Mouse (Mus musculus) forebrain, embryonic 16.5 days (tissue): ENCODE results near the gene Mgll. TPM values are rescaled to one million over a fixed set of nuclear protein-coding genes. Genes with fewer than 3 reads are reported as not detected.

Experiments
- ATAC-seq: fragments of 200-750 bp; cut with Nextera tagmentation; 2 replicates; pipeline ENCODE4 v1.8.0; 2017; ENCODE audit warnings: mild to moderate bottlenecking, moderate library complexity
- H3K27ac ChIP-seq: fragments of 300-500 bp; sonication (generic); 2 replicates; pipeline ENCODE4 v1.5.1; 2014; ENCODE audit warnings: low read length, control low read depth
- H3K27me3 ChIP-seq: fragments of 300-500 bp; sonication (generic); replicated peaks from 2 replicates; pipeline ENCODE4 v1.6.1; 2014; ENCODE audit warnings: low read length; ENCODE audit not compliant: control insufficient read depth, insufficient read depth
- H3K36me3 ChIP-seq: fragments of 300-500 bp; sonication (generic); 2 replicates; pipeline ENCODE4 v1.6.1; 2014; ENCODE audit not compliant: control insufficient read depth, insufficient read depth
- H3K4me1 ChIP-seq: fragments of 300-500 bp; sonication (generic); replicated peaks from 2 replicates; pipeline ENCODE4 v1.6.1; 2014; ENCODE audit warnings: low read length; ENCODE audit not compliant: control insufficient read depth, insufficient read depth
- H3K4me2 ChIP-seq: fragments of 300-500 bp; sonication (generic); 2 replicates; pipeline ENCODE4 v1.6.1; 2014; ENCODE audit warnings: mild to moderate bottlenecking, low read length, control low read depth
- H3K4me3 ChIP-seq: fragments of 300-500 bp; sonication (generic); replicated peaks from 2 replicates; pipeline ENCODE4 v1.5.1; 2014; ENCODE audit warnings: mild to moderate bottlenecking, low read length, control low read depth
- H3K9ac ChIP-seq: fragments of 300-500 bp; sonication (generic); replicated peaks from 2 replicates; pipeline ENCODE4 v1.6.1; 2014; ENCODE audit warnings: low read depth, low read length, control low read depth
- H3K9me3 ChIP-seq: fragments of 300-500 bp; sonication (generic); 2 replicates; pipeline ENCODE4 v1.6.1; 2016; ENCODE audit warnings: low read length; ENCODE audit not compliant: control insufficient read depth
- WGBS: fragments of 180-500 bp; shearing (Covaris S2); extraction: QIAGEN DNeasy Blood & Tissue Kit; methylation state at CpG from one replicate; pipeline ENCODE4 v1.1.7; 2014; 5-methylcytosine and 5-hydroxymethylcytosine counted together
- polyA plus RNA-seq: library from polyadenylated mRNA; unstranded; fragments of >200 nt; fragmentation: Nextera tagmentation; extraction: Ambion mirVana; gene quantifications from 2 replicates; pipeline ENCODE4 v1.2.1, GENCODE M21; 2015

The Mgll gene
- polyA plus RNA-seq, 1 experiment from 2014 or later: 35.2 TPM

DNA sequence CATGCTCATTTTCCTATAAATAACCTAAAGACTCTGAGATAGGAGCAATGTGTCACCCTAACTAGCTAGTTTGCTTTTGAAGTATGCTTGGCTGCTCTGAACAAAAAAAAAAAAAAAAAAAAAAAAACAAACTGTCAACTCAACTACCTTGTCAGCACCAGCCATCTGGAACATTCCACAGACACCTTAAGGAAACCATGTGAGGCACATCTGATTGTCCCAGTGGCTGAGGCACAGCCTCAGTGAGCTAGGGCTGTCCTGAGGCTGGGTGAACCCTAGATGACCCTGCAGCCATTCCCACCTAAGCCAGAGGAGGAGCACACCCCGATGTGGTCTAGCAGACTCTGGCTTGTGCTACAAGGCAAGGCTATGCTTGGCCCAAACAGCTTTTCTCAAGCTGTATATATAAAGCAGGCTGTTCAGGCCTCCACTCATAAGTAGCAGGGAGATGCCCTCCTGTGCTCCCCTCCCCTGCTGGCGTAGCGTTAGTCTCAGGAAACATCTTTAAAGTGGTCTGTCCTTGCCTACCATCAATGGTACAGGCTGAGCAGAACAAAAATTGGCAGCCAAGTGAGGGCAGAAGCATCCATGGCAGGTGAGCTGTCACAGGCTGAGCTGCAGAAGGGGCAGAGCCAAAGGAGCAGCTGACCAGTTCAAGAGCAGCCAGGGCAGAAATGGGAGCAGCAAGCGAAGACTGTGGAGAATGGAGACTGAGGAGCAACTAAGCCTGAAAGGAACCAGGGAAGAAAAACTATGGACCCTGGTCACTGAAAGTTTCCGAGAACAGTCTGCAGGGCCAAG is 109.3 kb downstream of the Mgll start:
- ATAC-seq: no peak

DNA sequence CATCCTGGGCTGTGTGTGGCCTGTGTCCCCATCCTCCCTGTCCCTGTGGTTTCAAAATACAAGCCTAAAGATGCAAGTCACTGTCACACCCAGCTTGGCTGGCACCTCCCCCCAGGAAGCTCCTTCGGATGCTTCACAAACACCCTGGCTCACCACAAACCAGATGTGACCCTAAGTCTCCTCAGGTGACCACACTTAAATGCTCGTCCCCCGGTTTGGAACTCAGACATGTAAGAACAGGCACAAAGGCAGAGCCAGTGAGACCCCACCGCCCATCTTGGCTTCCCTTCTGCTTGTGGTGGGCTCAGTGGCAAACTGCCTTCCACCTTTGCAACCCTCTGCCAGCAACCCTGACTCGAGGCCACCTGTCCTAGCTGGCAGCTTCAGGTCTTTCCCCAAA is 110.8 kb downstream of the Mgll start:
- 81% methylated on average over 5 of the region's 5 CpGs for WGBS
- Histone ChIP-seq H3K36me3 (peaks cover 25% of the 10 kb centered on the region), H3K27ac (no peak overlapping the region)

More for the DNA sequence above, 109.3 kb downstream of the Mgll start:
- no peaks in the 10 kb centered on the region for H3K9me3 ChIP-seq
- no peak overlapping the region for H3K4me2 ChIP-seq
- 0 out of 2 replicates have a peak, but pooled peaks cover 2% of the 10 kb centered on the region for H3K4me1 ChIP-seq
- no peak overlapping the region for H3K4me3 ChIP-seq
- peaks cover 16% of the 10 kb centered on the region for H3K36me3 ChIP-seq
- WGBS: 94% methylated on average over 5 of the region's 5 CpGs
- H3K9ac ChIP-seq: no peak overlapping the region
- no peak overlapping the region for H3K27ac ChIP-seq
- no peaks in the 10 kb centered on the region for H3K27me3 ChIP-seq

DNA sequence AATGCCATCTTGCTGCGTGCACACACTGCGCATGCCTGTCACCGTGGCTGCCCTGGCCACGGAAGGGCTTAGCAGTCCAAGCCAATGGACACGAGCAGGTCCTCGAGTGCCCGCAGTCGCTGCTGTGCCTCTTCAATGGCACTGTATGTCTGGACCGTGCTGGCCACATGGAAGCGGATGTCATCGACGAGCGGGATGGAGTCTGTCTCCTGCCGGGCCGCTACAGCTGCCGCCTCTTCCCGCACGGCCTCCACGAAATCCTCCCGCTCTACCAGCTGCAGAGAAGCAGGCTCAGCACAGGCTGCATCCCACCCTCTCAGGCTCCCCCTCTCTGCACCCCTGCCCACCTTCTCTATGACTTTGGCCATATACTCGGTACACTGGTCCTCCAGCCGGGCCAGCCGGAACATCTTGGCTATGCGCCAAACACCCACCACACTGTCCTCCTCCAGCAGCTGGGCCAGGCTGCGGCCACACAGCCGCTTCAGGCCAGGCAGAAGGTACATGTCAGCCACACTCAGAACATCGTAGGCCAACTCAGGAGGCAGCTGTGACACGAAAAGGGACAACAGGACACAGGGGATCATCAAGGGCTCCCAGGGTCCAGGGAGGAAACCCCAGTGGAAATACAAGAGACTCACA is 112.1 kb downstream of the Mgll start:
- Histone ChIP-seq H3K27me3 (no peaks in the 10 kb centered on the region), H3K4me3 (no peak overlapping the region), H3K4me1 (peaks cover 14% of the 10 kb centered on the region), H3K36me3 (peaks cover 25% of the 10 kb centered on the region), H3K27ac (no peak overlapping the region), H3K9me3 (no peaks in the 10 kb centered on the region), H3K4me2 (no peak overlapping the region), H3K9ac (no peak overlapping the region)
- 89% methylated on average over 28 of the region's 28 CpGs for WGBS
- no peak for ATAC-seq

More for the DNA sequence above, 110.8 kb downstream of the Mgll start:
- no peak overlapping the region for H3K9ac ChIP-seq
- H3K4me1 ChIP-seq: peaks cover 3% of the 10 kb centered on the region; the same call in 1 of the 2 replicates
- H3K27me3 ChIP-seq: no peaks in the 10 kb centered on the region
- H3K4me2 ChIP-seq: no peak overlapping the region
- no peak for ATAC-seq
- no peak overlapping the region for H3K4me3 ChIP-seq
- H3K9me3 ChIP-seq: no peaks in the 10 kb centered on the region

DNA sequence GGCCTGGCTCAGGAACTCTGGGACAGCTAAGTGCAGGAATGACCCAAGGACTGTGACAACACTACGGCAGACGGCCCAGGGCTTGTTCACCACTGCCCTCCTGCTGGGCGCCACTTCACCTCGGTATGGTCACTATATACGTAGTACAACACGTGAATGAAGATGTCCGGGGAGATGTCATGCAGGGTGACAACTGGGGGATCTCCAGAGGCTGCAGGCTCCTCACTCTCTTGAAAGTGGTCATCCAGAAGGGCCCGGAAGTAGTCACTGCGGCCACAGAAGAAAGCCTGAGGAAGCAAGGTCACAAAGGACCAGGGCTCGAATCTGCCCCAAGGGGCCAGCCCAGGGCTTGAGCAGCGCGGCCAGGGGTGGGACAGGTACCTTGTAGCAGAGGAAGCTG is 113.8 kb downstream of the Mgll start:
- no peak for ATAC-seq

DNA sequence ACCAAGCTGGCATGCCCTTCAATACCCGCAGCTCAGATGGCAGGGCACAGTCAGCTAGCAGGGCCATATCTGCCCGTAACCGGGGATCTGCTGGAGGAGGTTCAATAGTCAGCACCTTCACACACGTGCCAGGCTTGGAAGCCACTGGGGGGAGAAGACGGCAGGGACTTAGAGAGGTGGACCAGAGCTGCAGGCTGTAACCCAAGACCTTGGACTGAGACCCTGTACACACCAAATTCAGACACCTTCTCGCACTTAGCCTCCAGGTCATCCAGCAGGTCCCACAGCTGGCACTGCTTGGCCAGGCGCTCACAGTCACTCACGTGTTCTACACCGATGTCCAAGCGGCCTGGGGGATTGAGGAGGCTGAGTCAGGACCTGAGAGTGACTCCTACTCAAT is 114.4 kb downstream of the Mgll start:
- Histone ChIP-seq H3K4me1 (peaks cover 20% of the 10 kb centered on the region), H3K4me3 (no peak overlapping the region), H3K9me3 (no peaks in the 10 kb centered on the region), H3K27ac (no peak overlapping the region), H3K4me2 (no peak overlapping the region), H3K27me3 (no peaks in the 10 kb centered on the region), H3K36me3 (peaks cover 25% of the 10 kb centered on the region), H3K9ac (no peak overlapping the region)
- ATAC-seq: no peak
- 91% methylated on average over 10 of the region's 10 CpGs for WGBS

More for the DNA sequence above, 113.8 kb downstream of the Mgll start:
- Histone ChIP-seq H3K4me3 (no peak overlapping the region), H3K9ac (no peak overlapping the region), H3K4me1 (peaks cover 17% of the 10 kb centered on the region), H3K27me3 (no peaks in the 10 kb centered on the region), H3K36me3 (peaks cover 25% of the 10 kb centered on the region), H3K9me3 (no peaks in the 10 kb centered on the region), H3K4me2 (no peak overlapping the region), H3K27ac (no peak overlapping the region)
- WGBS: 94% methylated on average over 12 of the region's 12 CpGs

DNA sequence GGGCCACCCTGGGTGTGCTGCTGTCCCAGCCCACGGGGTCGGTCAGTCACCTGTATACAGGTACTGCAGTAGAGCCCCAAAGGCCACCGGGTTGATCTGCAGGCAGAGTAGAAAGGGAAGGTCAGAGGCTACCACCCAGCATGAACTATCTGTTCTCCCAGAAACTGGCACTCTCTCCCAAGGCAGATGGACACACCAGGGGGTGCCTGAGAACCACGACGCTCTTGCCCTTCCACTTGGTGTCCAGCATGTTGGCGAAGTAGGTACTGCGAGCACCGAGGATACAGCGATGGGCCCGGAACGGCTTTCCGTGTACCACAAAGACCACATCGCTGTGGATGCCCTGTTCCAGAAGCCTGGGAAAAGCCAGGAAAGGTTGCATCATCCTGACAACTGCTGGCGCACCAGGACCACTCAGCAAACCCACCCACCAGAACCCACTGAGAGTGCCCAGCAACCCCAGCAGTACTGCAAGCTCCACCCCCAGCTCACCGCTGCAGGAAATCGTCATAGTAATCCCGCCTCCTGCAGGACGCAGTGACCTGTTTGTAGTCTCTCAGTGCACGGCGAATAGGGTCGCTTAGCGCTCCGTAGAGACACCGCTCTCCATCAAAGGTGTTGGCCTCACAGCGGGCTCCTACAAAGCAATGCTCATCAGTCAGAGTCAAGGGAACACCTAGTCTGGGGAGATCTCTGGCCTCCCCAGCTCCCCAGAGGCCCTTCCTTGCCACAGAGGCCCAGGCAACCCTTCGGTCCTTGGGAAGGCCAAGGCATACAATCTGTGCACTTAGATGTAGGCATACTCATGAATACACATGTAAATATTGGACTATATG is 115.1 kb downstream of the Mgll start:
- Histone ChIP-seq H3K9me3 (no peaks in the 10 kb centered on the region), H3K4me3 (no peak overlapping the region), H3K36me3 (peaks cover 27% of the 10 kb centered on the region), H3K27ac (no peak overlapping the region), H3K4me2 (no peak overlapping the region), H3K4me1 (peaks cover 20% of the 10 kb centered on the region), H3K27me3 (no peaks in the 10 kb centered on the region), H3K9ac (no peak overlapping the region)
- 86% methylated on average over 26 of the region's 26 CpGs for WGBS
- ATAC-seq: no peak

DNA sequence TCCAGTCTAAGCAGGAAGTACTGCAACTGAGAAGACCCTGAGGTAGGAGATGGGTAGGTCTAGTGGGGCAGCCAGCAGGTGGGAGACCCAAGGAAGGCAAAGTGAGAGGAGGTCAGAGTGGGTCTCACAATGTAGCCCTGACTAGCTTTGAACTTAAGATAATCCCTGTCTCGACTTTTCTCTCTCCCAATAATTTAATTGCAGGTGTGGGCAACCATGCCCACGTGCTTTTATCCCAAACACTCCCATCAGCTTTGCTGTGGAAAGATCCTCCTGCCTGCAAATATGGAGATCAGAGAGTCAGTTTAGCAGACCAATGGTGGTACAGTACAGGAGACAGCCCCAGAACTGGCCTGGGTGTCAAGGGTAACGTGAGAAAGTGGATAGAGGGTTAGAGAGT is 116.0 kb downstream of the Mgll start:
- Histone ChIP-seq H3K27ac (no peak overlapping the region), H3K9me3 (no peaks in the 10 kb centered on the region), H3K4me3 (no peak overlapping the region), H3K27me3 (no peaks in the 10 kb centered on the region), H3K4me1 (peaks cover 20% of the 10 kb centered on the region), H3K36me3 (peaks cover 27% of the 10 kb centered on the region), H3K9ac (no peak overlapping the region), H3K4me2 (no peak overlapping the region; the same call in 1 of the 2 replicates)
- ATAC-seq: no peak
- WGBS: 67% methylated on average over 3 of the region's 3 CpGs

DNA sequence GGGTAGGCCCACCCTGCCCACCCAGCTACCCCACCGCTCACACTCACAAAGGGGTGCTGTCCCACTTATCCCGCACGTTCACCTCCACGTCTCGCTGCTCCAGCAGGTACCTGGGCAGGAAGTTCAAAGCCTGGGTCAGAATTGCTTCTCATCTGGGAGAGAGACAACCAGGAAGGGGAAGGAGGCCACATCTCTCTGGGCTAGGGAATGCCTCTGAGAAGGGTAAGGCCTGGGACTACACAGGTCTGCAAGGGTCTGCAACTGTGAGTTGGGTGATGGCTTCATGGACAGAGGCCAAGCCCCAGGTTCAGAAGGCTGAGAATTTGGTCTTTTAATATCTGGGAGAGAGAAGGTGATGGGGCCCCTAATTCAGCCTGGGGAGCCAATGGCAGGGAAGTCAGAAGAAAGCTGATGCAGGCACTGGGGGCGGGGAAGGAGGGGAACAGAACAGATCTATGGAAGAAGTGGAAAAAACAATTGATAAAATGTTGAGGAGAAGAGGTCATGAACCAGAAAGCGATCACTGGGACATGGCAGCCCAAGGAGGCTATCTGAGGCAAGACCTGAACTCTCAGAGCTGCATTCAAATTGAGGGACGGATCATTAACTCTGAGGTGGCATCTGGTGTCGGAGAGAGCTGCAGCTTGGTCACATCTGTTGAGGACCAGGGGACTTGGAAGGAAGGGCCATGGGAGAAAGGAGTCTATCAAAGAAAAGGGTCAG is 116.7 kb downstream of the Mgll start:
- H3K27ac ChIP-seq: peak overlapping the region; percentile 66
- H3K36me3 ChIP-seq: peaks cover 28% of the 10 kb centered on the region
- H3K4me2 ChIP-seq: peak overlapping the region; percentile 97
- H3K9me3 ChIP-seq: no peaks in the 10 kb centered on the region
- peak overlapping the region; percentile 81 for H3K4me3 ChIP-seq
- H3K27me3 ChIP-seq: no peaks in the 10 kb centered on the region
- ATAC-seq: no peak
- 54% methylated on average over 9 of the region's 9 CpGs for WGBS
- peak overlapping the region; percentile 85 for H3K9ac ChIP-seq
- peaks cover 20% of the 10 kb centered on the region for H3K4me1 ChIP-seq

DNA sequence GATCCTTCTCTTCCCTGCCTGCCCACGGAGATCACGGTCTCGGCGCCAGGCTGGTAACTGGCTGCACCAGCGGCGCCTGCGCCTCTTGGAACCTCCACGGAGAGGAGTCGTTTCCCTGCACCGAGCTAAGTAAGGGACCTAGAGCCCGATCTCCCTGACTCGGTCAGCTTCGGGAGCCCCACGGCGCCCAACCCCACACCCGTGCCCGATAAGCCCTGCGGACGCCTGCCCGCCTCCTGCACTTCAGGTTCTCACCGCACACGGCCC is 117.2 kb downstream of the Mgll start:
- peak overlapping the region; percentile 85 for H3K9ac ChIP-seq
- H3K9me3 ChIP-seq: no peaks in the 10 kb centered on the region
- H3K4me2 ChIP-seq: peak overlapping the region; percentile 97
- peaks cover 26% of the 10 kb centered on the region for H3K36me3 ChIP-seq
- H3K4me1 ChIP-seq: peaks cover 20% of the 10 kb centered on the region
- peak overlapping the region; percentile 66 for H3K27ac ChIP-seq
- peak; percentile 19 for ATAC-seq
- H3K4me3 ChIP-seq: peak overlapping the region; percentile 81
- 0% methylated on average over 18 of the region's 22 CpGs for WGBS
- H3K27me3 ChIP-seq: no peaks in the 10 kb centered on the region
